Mouse (Mus musculus): Measurements from ENCODE around the gene Dnajc11.

Gene Dnajc11

DNA sequence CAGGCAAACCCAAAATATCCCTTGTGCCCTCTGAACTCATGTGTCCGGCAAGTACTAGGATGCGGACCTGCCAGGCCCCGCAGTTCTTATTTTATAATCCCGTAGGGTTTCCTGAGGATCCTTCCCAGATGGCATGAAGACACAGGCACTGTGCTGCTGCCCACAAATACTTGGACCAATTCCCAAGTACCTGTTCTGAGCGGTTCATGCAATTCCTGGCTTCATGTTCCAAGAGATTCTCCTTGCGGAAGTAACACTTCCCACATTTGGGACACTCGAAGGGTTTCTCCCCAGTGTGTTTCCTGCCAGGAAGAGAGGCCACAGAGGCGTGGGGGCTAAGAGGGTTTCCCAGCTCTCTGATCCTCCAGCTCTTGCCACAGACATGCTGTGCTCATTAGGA lies 89.0 kb downstream of the Dnajc11 start:
- ChIA-PET CTCF (interaction anchor here in 2 of 4 experiments (0.7 to 1.7 kb wide), 2 partner anchors 16 to 1015 kb away, joined by 3 to 5 read pairs; partner anchors contain the start of gene Nol9 (in 1 of the 2)), POLR2A (interaction anchor here in 2 of 4 experiments (0.8 to 7.9 kb wide), 6 partner anchors 13 to 28 kb away, joined by 3 to 79 read pairs (median 3); partner anchors contain the start of gene Klhl21 (in 2 of the 2))

DNA sequence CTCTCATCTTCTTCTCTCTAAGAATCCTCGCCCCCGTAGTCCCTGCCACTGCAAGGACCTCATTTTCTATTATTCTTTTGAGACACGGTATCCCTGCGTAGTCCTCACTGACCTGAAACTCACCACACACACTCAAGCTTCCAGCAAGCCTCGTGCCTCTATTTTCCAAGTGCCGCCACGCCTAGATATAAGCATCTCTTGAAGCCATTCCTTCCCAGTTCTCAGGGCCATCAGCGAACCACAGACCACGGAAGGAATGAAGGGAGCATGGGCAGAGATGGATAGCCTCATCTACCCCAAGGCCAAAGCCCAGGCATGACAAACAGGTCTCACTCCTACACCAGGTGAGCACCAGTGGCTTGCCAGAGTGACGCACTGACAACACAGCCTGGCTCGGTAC lies 91.0 kb downstream of the Dnajc11 start:
- CTCF ChIA-PET, result no interaction called here
- POLR2A ChIA-PET, result interaction anchor here in 3 of 4 experiments (0.6 to 7.9 kb wide), 3 partner anchors 15 to 94 kb away, joined by 4 to 79 read pairs (median 78); partner anchors contain the start of gene Klhl21 (in 2 of the 3)

GRCm38 (mm10) chr4:152026751-152027508 lies 93.4 kb downstream of the Dnajc11 start:
- ChIA-PET POLR2A (interaction anchor here in 3 of 4 experiments (0.8 to 5.4 kb wide), 39 partner anchors 7 to 292 kb away, joined by 3 to 65 read pairs (median 4); partner anchors contain the start of genes Klhl21 (in 3 of the 3), Nol9 (in 2 of the 3), Tas1r1 (in 2 of the 3) and Thap3 (in 2 of the 3)), CTCF (interaction anchor here (0.6 to 3.7 kb wide), 16 partner anchors 10 to 186 kb away, joined by 3 to 47 read pairs (median 4); partner anchors contain the start of genes Nol9 (in 3 of the 4), Tas1r1 (in 2 of the 4) and Klhl21 (in 1 of the 4))

GRCm38 (mm10) chr4:152027524-152027923 lies 94.0 kb downstream of the Dnajc11 start, which contains the start of gene Zbtb48:
Gene Zbtb48, minus strand, starts transcription at chr4:152027671.
- ChIA-PET CTCF (interaction anchor here (0.6 to 3.7 kb wide), 23 partner anchors 9 to 291 kb away, joined by 3 to 47 read pairs (median 4); partner anchors contain the start of genes Nol9 (in 3 of the 4), Tas1r1 (in 2 of the 4), Dnajc11 (in 1 of the 4) and Klhl21 (in 1 of the 4)), POLR2A (interaction anchor here in 3 of 4 experiments (0.6 to 5.4 kb wide), 55 partner anchors 8 to 450 kb away, joined by 3 to 65 read pairs (median 4); partner anchors contain the start of genes Klhl21 (in 3 of the 3), Nol9 (in 3 of the 3), Tas1r1 (in 3 of the 3) and Phf13 (in 2 of the 3))

GRCm38 (mm10) chr4:152028456-152028855 lies 95.0 kb downstream of the Dnajc11 start:
- CTCF ChIA-PET, result interaction anchor here in 3 of 4 experiments (0.6 to 3.7 kb wide), 17 partner anchors 10 to 900 kb away, joined by 3 to 47 read pairs (median 5); partner anchors contain the start of genes Nol9 (in 2 of the 3), Tas1r1 (in 2 of the 3), Dnajc11 (in 1 of the 3) and Klhl21 (in 1 of the 3)
- POLR2A ChIA-PET, result interaction anchor here (0.6 to 5.4 kb wide), 39 partner anchors 9 to 900 kb away, joined by 3 to 65 read pairs (median 5); partner anchors contain the start of genes Nol9 (in 4 of the 4), Klhl21 (in 3 of the 4), Tas1r1 (in 3 of the 4) and Phf13 (in 1 of the 4)

DNA sequence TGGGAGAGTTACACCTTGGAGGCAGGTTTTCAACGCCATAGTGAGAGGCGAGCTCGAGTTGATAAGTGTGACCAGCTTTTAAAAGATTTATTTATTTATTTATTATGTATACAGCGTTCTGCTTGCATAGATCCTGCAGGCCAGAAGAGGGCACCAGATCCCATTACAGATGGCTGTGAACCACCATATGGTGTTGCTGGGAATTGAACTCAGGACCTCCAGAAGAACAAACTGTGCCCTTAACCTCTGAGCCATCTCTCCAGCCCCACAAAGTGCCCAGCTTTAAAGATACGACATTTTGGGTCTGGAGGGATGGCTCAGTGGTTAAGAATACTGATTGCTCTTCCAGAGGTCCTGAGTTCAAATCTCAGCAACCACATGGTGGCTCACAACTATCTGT lies 95.6 kb downstream of the Dnajc11 start:
- ChIA-PET POLR2A (interaction anchor here (0.6 to 5.4 kb wide), 24 partner anchors 9 to 900 kb away, joined by 3 to 65 read pairs (median 6); partner anchors contain the start of genes Nol9 (in 4 of the 4), Tas1r1 (in 3 of the 4), Klhl21 (in 2 of the 4) and Thap3 (in 1 of the 4)), CTCF (interaction anchor here in 3 of 4 experiments (0.5 to 3.7 kb wide), 12 partner anchors 10 to 900 kb away, joined by 3 to 47 read pairs (median 6); partner anchors contain the start of genes Nol9 (in 2 of the 3), Tas1r1 (in 2 of the 3), Dnajc11 (in 1 of the 3) and Klhl21 (in 1 of the 3))

GRCm38 (mm10) chr4:152029997-152030396 lies 96.5 kb downstream of the Dnajc11 start:
- POLR2A ChIA-PET, result interaction anchor here in 3 of 4 experiments (0.6 to 5.4 kb wide), 17 partner anchors 8 to 233 kb away, joined by 3 to 65 read pairs (median 4); partner anchors contain the start of genes Klhl21 (in 2 of the 3), Nol9 (in 2 of the 3), Tas1r1 (in 2 of the 3) and Phf13 (in 1 of the 3)
- CTCF ChIA-PET, result interaction anchor here (0.6 to 3.7 kb wide), 9 partner anchors 8 to 97 kb away, joined by 3 to 47 read pairs (median 5); partner anchors contain the start of genes Dnajc11 (in 1 of the 4), Nol9 (in 1 of the 4), Tas1r1 (in 1 of the 4) and Thap3 (in 1 of the 4)
